Mouse (Mus musculus): Measurements from ENCODE around the gene Cd69. TPM values are rescaled to one million over a fixed set of nuclear protein-coding genes. Genes with fewer than 3 reads are reported as not detected.

Cd69 gene
- total and polyA plus RNA-seq, 3 experiments: not detected

- Histone ChIP-seq H3K36me3 (ENCODE audit: control insufficient read depth in 1 of 2, insufficient read depth in 2 of 2, low read length in 2 of 2) (peaks cover 0 to 45% of the 10 kb centered on the region in 2 experiments; a peak in 2 of 4 replicates), H3K9me3 (replicated peaks; ENCODE audit: insufficient read depth, low read length) (no peaks in the 10 kb centered on the region), H3K9ac (ENCODE audit: control insufficient read depth, low read depth, low read length, poor library complexity, severe bottlenecking) (no peak overlapping the region; the same call in 1 of the 2 replicates), H3K27ac (ENCODE audit: control insufficient read depth, low read depth, low read length) (no peak overlapping the region; the same call in 1 of the 2 replicates), H3K4me3 (ENCODE audit: control insufficient read depth in 1 of 2, insufficient read depth in 1 of 2, low read depth in 2 of 2, low read length in 2 of 2) (no peak overlapping the region), H3K4me1 (ENCODE audit: control insufficient read depth in 1 of 2, insufficient read depth in 2 of 2, low read length in 2 of 2) (peaks cover 22 to 38% of the 10 kb centered on the region in 2 experiments), H3K79me2 (ENCODE audit: control insufficient read depth, insufficient read depth, low read length, poor library complexity) (no peaks in the 10 kb centered on the region), H3K27me3 (ENCODE audit: control insufficient read depth in 1 of 2, insufficient read depth in 2 of 2, low read length in 2 of 2) (no peaks in the 10 kb centered on the region)
- TF ChIP-seq CTCF (IDR thresholded peaks at IDR 0.05 in 2 of 3, conservative IDR thresholded peaks at IDR 0.05 in 1 of 3; ENCODE audit: control insufficient read depth in 1 of 3, insufficient read depth in 1 of 3, low read depth in 2 of 3, low read length in 3 of 3, poor library complexity in 1 of 3, severe bottlenecking in 1 of 3): no peak
- TF ChIP-seq CHD1 (IDR thresholded peaks at IDR 0.05; ENCODE audit: low read depth, low read length): no peak
- no peak for TF ChIP-seq HCFC1 (IDR thresholded peaks at IDR 0.05; ENCODE audit: low read depth, low read length)
- TF ChIP-seq GATA1 (IDR thresholded peaks at IDR 0.05; ENCODE audit: low read depth, low read length): no peak
- TF ChIP-seq RCOR1 (IDR thresholded peaks at IDR 0.05; ENCODE audit: low read depth, low read length): no peak
- no peak for TF ChIP-seq SMC3 (IDR thresholded peaks at IDR 0.05; ENCODE audit: low read depth, low read length)
- no peak for TF ChIP-seq ZMIZ1 (IDR thresholded peaks at IDR 0.05; ENCODE audit: low read depth, low read length)
- TF ChIP-seq RAD21 (IDR thresholded peaks at IDR 0.05; ENCODE audit: low read depth, low read length): no peak
- no peak for TF ChIP-seq USF2 (IDR thresholded peaks at IDR 0.05; ENCODE audit: borderline replicate concordance in 1 of 2, insufficient read depth in 1 of 2, low read depth in 1 of 2, low read length in 2 of 2)
- TF ChIP-seq MAX (IDR thresholded peaks at IDR 0.05; ENCODE audit: low read length): no peak
- TF ChIP-seq BHLHE40 (IDR thresholded peaks at IDR 0.05; ENCODE audit: borderline replicate concordance, low read depth, low read length): no peak
- TF ChIP-seq MXI1 (IDR thresholded peaks at IDR 0.05; ENCODE audit: low read depth, low read length): no peak
- TF ChIP-seq TBP (IDR thresholded peaks at IDR 0.05; ENCODE audit: low read depth, low read length): no peak
- no peak for TF ChIP-seq JUND (IDR thresholded peaks at IDR 0.05; ENCODE audit: low read depth, low read length)
- DNase-seq (ENCODE audit: low read depth, low spot score): no peak
These were observed 51.1 kb downstream of the Cd69 start for GRCm38 (mm10) chr6:129224090-129224489.

DNA sequence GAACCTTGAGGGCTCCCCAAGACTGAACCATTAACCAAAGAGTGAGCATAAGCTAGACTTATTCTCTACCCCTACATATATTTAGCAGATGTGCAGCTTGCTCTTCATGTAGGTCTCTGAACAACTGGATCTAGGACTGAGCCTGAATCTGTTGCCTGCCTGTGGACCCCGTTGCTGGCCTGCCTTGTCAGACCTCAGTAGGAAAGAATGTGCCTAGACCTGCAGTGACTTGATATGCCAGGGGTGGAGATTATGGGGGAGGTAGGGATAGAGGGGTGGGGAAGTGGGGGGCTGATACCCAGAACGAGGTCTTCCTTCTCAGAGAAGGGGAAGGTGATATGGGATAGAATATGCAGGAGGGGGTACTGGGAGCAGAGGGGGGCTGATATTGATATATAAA lies 51.6 kb downstream of the Cd69 start:
- TF ChIP-seq UBTF (IDR thresholded peaks at IDR 0.05; ENCODE audit: borderline replicate concordance, insufficient read depth, low read depth, low read length) (no peak), USF1 (IDR thresholded peaks at IDR 0.05; ENCODE audit: low read depth, low read length) (no peak), MEF2A (IDR thresholded peaks at IDR 0.05; ENCODE audit: extremely low read depth, insufficient replicate concordance, low read depth, low read length, poor library complexity, severe bottlenecking) (no peak), EP300 (IDR thresholded peaks at IDR 0.05; ENCODE audit: low read depth in 1 of 2, low read length in 2 of 2) (peak in 1 of 2 experiments; percentile 59; a peak in 1 of 4 replicates), MYB (IDR thresholded peaks at IDR 0.05; ENCODE audit: low read depth, low read length) (no peak), KAT2A (conservative IDR thresholded peaks at IDR 0.05; ENCODE audit: low read depth, low read length) (no peak), POLR2AphosphoS2 (IDR thresholded peaks at IDR 0.05; ENCODE audit: low read length) (no peak), TCF12 (IDR thresholded peaks at IDR 0.05; ENCODE audit: low read depth, low read length) (0 out of 2 replicates have a peak, but pooled peaks have one; percentile 28), ZKSCAN1 (IDR thresholded peaks at IDR 0.05; ENCODE audit: low read depth, low read length) (no peak), RCOR1 (IDR thresholded peaks at IDR 0.05; ENCODE audit: low read depth, low read length) (no peak)
- no peaks in the 10 kb centered on the region for H3K9me3 ChIP-seq (replicated peaks; ENCODE audit: insufficient read depth, low read length)
- DNase-seq (ENCODE audit: low read depth, low spot score): peak; percentile 37
- H3K27ac ChIP-seq (ENCODE audit: control insufficient read depth, low read depth, low read length): peak overlapping the region; percentile 48
- H3K36me3 ChIP-seq (ENCODE audit: control insufficient read depth in 1 of 2, insufficient read depth in 2 of 2, low read length in 2 of 2): peaks cover 0 to 45% of the 10 kb centered on the region in 2 experiments; a peak in 2 of 4 replicates
- H3K9ac ChIP-seq (ENCODE audit: control insufficient read depth, low read depth, low read length, poor library complexity, severe bottlenecking): peak overlapping the region; percentile 14; the same call in 1 of the 2 replicates
- no peak overlapping the region for H3K4me3 ChIP-seq (ENCODE audit: control insufficient read depth in 1 of 2, insufficient read depth in 1 of 2, low read depth in 2 of 2, low read length in 2 of 2)
- H3K4me1 ChIP-seq (ENCODE audit: control insufficient read depth in 1 of 2, insufficient read depth in 2 of 2, low read length in 2 of 2): peaks cover 18 to 38% of the 10 kb centered on the region in 2 experiments
- H3K27me3 ChIP-seq (ENCODE audit: control insufficient read depth in 1 of 2, insufficient read depth in 2 of 2, low read length in 2 of 2): no peaks in the 10 kb centered on the region
- no peaks in the 10 kb centered on the region for H3K79me2 ChIP-seq (ENCODE audit: control insufficient read depth, insufficient read depth, low read length, poor library complexity)
